ENCODE assay signal across 8 mouse cellular contexts in genomic region chr11:119258216-119258571, GRCm38 (mm10). TPM values are rescaled to one million over a fixed set of nuclear protein-coding genes. Genes with fewer than 3 reads are reported as not detected.
DNase-seq lines count a peak whose midpoint lies in the region; ATAC-seq lines count a peak whose summit lies in the region.

No protein-coding gene starts in this region.

- H3K36me3 ChIP-seq in embryonic facial prominence, embryonic 15.5 days: no peaks in the 10 kb centered on the region
- no peaks in the 10 kb centered on the region for H3K36me3 ChIP-seq in hindbrain, embryonic 16.5 days (ENCODE audit: control insufficient read depth, insufficient read depth, low read length)
- no peaks in the 10 kb centered on the region for H3K36me3 ChIP-seq in midbrain, embryonic 15.5 days (replicated peaks)

- 56% methylated on average over 9 of the region's 9 CpGs for WGBS in embryonic facial prominence, embryonic 15.5 days
- WGBS in hindbrain, embryonic 16.5 days: 59% methylated on average over 9 of the region's 9 CpGs
- WGBS in midbrain, embryonic 15.5 days: 64% methylated on average over 9 of the region's 9 CpGs

- peaks cover 19% of the 10 kb centered on the region for H3K4me1 ChIP-seq in embryonic facial prominence, embryonic 15.5 days
- H3K4me1 ChIP-seq in hindbrain, embryonic 16.5 days (ENCODE audit: control insufficient read depth, insufficient read depth, low read depth, low read length): peaks cover 4% of the 10 kb centered on the region
- H3K4me1 ChIP-seq in midbrain, embryonic 15.5 days: peaks cover 4% of the 10 kb centered on the region

- peak overlapping the region; percentile 30 for H3K4me3 ChIP-seq in embryonic facial prominence, embryonic 15.5 days (replicated peaks)
- H3K4me3 ChIP-seq in hindbrain, embryonic 16.5 days (ENCODE audit: low read length): peak overlapping the region; percentile 32
- peak overlapping the region; percentile 26 for H3K4me3 ChIP-seq in midbrain, embryonic 15.5 days

- H3K27ac ChIP-seq in embryonic facial prominence, embryonic 15.5 days (replicated peaks): peak overlapping the region; percentile 52; the same call in 1 of the 2 replicates
- peak overlapping the region; percentile 71 for H3K27ac ChIP-seq in hindbrain, embryonic 16.5 days (ENCODE audit: low read depth, low read length)
- H3K27ac ChIP-seq in midbrain, embryonic 15.5 days: peak overlapping the region; percentile 71

- ATAC-seq in embryonic facial prominence, embryonic 15.5 days (ENCODE audit: insufficient number of reproducible peaks, low FRiP score, low TSS enrichment, low read depth): no peak
- 0 out of 2 replicates have a peak, but pooled peaks have one; percentile 4 for ATAC-seq in hindbrain, embryonic 16.5 days
- no peak; the same call in 1 of the 2 replicates for ATAC-seq in midbrain, embryonic 15.5 days (replicated peaks)

- DNase-seq in kidney, postnatal 10 days: peak; percentile 39
- DNase-seq in kidney, adult 9 months: no peak
- DNase-seq in right cerebral cortex, postnatal 4 days: no peak
- DNase-seq in right cerebral cortex, adult 18-20 months: no peak
- no peak for DNase-seq in gastrocnemius, postnatal 14 days

- no peaks in the 10 kb centered on the region for H3K27me3 ChIP-seq in embryonic facial prominence, embryonic 15.5 days
- no peaks in the 10 kb centered on the region for H3K27me3 ChIP-seq in hindbrain, embryonic 16.5 days (replicated peaks; ENCODE audit: control insufficient read depth, insufficient read depth, low read length)
- H3K27me3 ChIP-seq in midbrain, embryonic 15.5 days (replicated peaks): no peaks in the 10 kb centered on the region

- H3K9me3 ChIP-seq in embryonic facial prominence, embryonic 15.5 days (replicated peaks): no peaks in the 10 kb centered on the region
- H3K9me3 ChIP-seq in hindbrain, embryonic 16.5 days (ENCODE audit: control insufficient read depth, low read length): no peaks in the 10 kb centered on the region
- no peaks in the 10 kb centered on the region for H3K9me3 ChIP-seq in midbrain, embryonic 15.5 days

- H3K9ac ChIP-seq in embryonic facial prominence, embryonic 15.5 days: no peak overlapping the region
- peak overlapping the region; percentile 49 for H3K9ac ChIP-seq in hindbrain, embryonic 16.5 days (ENCODE audit: low read depth, low read length)
- no peak overlapping the region for H3K9ac ChIP-seq in midbrain, embryonic 15.5 days

- intact Hi-C loops in gastrocnemius, postnatal 14 days (cut with DNase I; ENCODE audit: low total_unique reads): no loop called here

- peak overlapping the region; percentile 50 for H3K4me2 ChIP-seq in embryonic facial prominence, embryonic 15.5 days (replicated peaks)
- peak overlapping the region; percentile 55 for H3K4me2 ChIP-seq in hindbrain, embryonic 16.5 days (ENCODE audit: low read length)
- H3K4me2 ChIP-seq in midbrain, embryonic 15.5 days: peak overlapping the region; percentile 42

RNA-seq across cellular contexts. Expression of gene Gaa, which starts 9.5 kb away (rescaled TPM):
- 81.4 and 90.1 TPM in 2 replicates for polyA plus RNA-seq in embryonic facial prominence, embryonic 15.5 days (2015; fragmentation: Nextera tagmentation; extraction: Ambion mirVana)
- polyA plus RNA-seq in hindbrain, embryonic 16.5 days (2015; fragmentation: Nextera tagmentation; extraction: Ambion mirVana): 121 and 131 TPM in 2 replicates
- polyA plus RNA-seq in midbrain, embryonic 15.5 days (2015; fragmentation: Nextera tagmentation; extraction: Ambion mirVana): 93.9 and 95.3 TPM in 2 replicates
- total RNA-seq in gastrocnemius, postnatal 14 days (2021): 10 to 100 TPM; 79.1 to 81.6 TPM

RNA-seq across cellular contexts. Expression of gene Ccdc40, which starts 29.8 kb away (rescaled TPM):
- polyA plus RNA-seq in embryonic facial prominence, embryonic 15.5 days (2015; fragmentation: Nextera tagmentation; extraction: Ambion mirVana): 10.3 and 13.0 TPM in 2 replicates
- 16.5 and 17.2 TPM in 2 replicates for polyA plus RNA-seq in hindbrain, embryonic 16.5 days (2015; fragmentation: Nextera tagmentation; extraction: Ambion mirVana)
- polyA plus RNA-seq in midbrain, embryonic 15.5 days (2015; fragmentation: Nextera tagmentation; extraction: Ambion mirVana): 19.3 and 21.5 TPM in 2 replicates
- total RNA-seq in gastrocnemius, postnatal 14 days (2021): not detected

RNA-seq across cellular contexts. Expression of gene Tbc1d16, which starts 29.9 kb away (rescaled TPM):
- polyA plus RNA-seq in embryonic facial prominence, embryonic 15.5 days (2015; fragmentation: Nextera tagmentation; extraction: Ambion mirVana): 15.3 and 16.0 TPM in 2 replicates
- polyA plus RNA-seq in hindbrain, embryonic 16.5 days (2015; fragmentation: Nextera tagmentation; extraction: Ambion mirVana): 47.9 and 54.9 TPM in 2 replicates
- 66.8 and 67.2 TPM in 2 replicates for polyA plus RNA-seq in midbrain, embryonic 15.5 days (2015; fragmentation: Nextera tagmentation; extraction: Ambion mirVana)
- total RNA-seq in gastrocnemius, postnatal 14 days (2021): 10 to 100 TPM; 14.3 to 18.5 TPM

RNA-seq across cellular contexts. Expression of gene Eif4a3, which starts 41.7 kb away (rescaled TPM):
- polyA plus RNA-seq in embryonic facial prominence, embryonic 15.5 days (2015; fragmentation: Nextera tagmentation; extraction: Ambion mirVana): 329 and 338 TPM in 2 replicates
- 241 and 243 TPM in 2 replicates for polyA plus RNA-seq in hindbrain, embryonic 16.5 days (2015; fragmentation: Nextera tagmentation; extraction: Ambion mirVana)
- 261 and 266 TPM in 2 replicates for polyA plus RNA-seq in midbrain, embryonic 15.5 days (2015; fragmentation: Nextera tagmentation; extraction: Ambion mirVana)
- 10 to 100 TPM; 43.8 to 52.4 TPM for total RNA-seq in gastrocnemius, postnatal 14 days (2021)

RNA-seq across cellular contexts. Expression of gene Card14, which starts 49.4 kb away (rescaled TPM):
- polyA plus RNA-seq in embryonic facial prominence, embryonic 15.5 days (2015; fragmentation: Nextera tagmentation; extraction: Ambion mirVana): 4.0 and 4.3 TPM in 2 replicates
- polyA plus RNA-seq in hindbrain, embryonic 16.5 days (2015; fragmentation: Nextera tagmentation; extraction: Ambion mirVana): 0.50 and 0.55 TPM in 2 replicates
- 0.34 and 0.37 TPM in 2 replicates for polyA plus RNA-seq in midbrain, embryonic 15.5 days (2015; fragmentation: Nextera tagmentation; extraction: Ambion mirVana)
- total RNA-seq in gastrocnemius, postnatal 14 days (2021): 1 to 10 TPM in 1 of 2 experiments, under 1 TPM in 1; 0.64 to 1.3 TPM
